In the genomic region with DNA sequence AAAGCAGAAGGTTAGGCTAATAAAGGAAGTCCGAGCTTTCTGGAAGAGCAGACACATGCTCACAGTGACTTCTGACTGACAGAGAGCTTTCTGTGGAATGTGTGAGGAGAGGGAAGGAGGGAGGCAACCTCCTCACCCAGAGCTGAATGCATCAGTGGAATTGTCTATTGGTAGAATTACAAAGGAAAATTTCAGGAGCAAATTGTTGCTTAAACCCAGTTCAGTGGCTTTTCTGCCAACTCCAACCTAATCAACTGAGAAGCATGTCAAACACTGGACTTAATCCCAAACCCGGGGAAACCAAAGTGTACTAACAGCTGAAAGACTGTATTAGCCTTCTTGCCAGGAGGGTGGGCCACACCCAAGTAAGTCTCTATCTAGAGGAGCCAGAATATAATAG, we compare ENCODE assay signal across 16 mouse cellular contexts. TPM values are rescaled to one million over a fixed set of nuclear protein-coding genes. Genes with fewer than 3 reads are reported as not detected.
DNase-seq lines count a peak whose midpoint lies in the region; ATAC-seq and TF ChIP-seq lines count a peak whose summit lies in the region.
"Had no signal": no experiment of that assay in that cellular context is flagged by ENCODE, and none has a peak within 500 bp of the region (broad histone marks: within the 10 kb centered on the region; RNA-seq: fewer than 3 reads in every experiment).

No protein-coding gene starts in this region.

- no peak for TF ChIP-seq CTCF in kidney, postnatal 0 days (IDR thresholded peaks at IDR 0.05; ENCODE audit: low read depth)
- no peak for TF ChIP-seq CTCF in liver, postnatal 0 days (IDR thresholded peaks at IDR 0.05; ENCODE audit: low read depth)

- no peaks in the 10 kb centered on the region for H3K27me3 ChIP-seq in kidney, postnatal 0 days (ENCODE audit: insufficient read depth, low read length)
- no peaks in the 10 kb centered on the region for H3K27me3 ChIP-seq in limb, embryonic 13.5 days
- no peaks in the 10 kb centered on the region for H3K27me3 ChIP-seq in liver, postnatal 0 days (ENCODE audit: insufficient read depth, low read length)
- H3K27me3 ChIP-seq: neural tube, embryonic 13.5 days had no signal

- H3K4me1 ChIP-seq in kidney, postnatal 0 days (replicated peaks; ENCODE audit: insufficient read depth, low read length) = no peaks in the 10 kb centered on the region
- peaks cover 13% of the 10 kb centered on the region for H3K4me1 ChIP-seq in limb, embryonic 13.5 days
- peaks cover 5% of the 10 kb centered on the region; the same call in 1 of the 2 replicates for H3K4me1 ChIP-seq in liver, postnatal 0 days (ENCODE audit: insufficient read depth)
- H3K4me1 ChIP-seq: liver, embryonic 12.5 days; neural tube, embryonic 13.5 days had no signal

- H3K9ac ChIP-seq in kidney, postnatal 0 days (ENCODE audit: low read depth, low read length) = no peak overlapping the region
- H3K9ac ChIP-seq in limb, embryonic 13.5 days = no peak overlapping the region
- H3K9ac ChIP-seq in liver, postnatal 0 days (replicated peaks) = no peak overlapping the region
- H3K9ac ChIP-seq: liver, embryonic 12.5 days; neural tube, embryonic 13.5 days had no signal

- peak overlapping the region; percentile 3; the same call in 1 of the 2 replicates for H3K27ac ChIP-seq in kidney, postnatal 0 days
- peak overlapping the region; percentile 39; the same call in 1 of the 2 replicates for H3K27ac ChIP-seq in limb, embryonic 13.5 days
- H3K27ac ChIP-seq in liver, postnatal 0 days (ENCODE audit: low read depth) = no peak overlapping the region
- H3K27ac ChIP-seq: forebrain, embryonic 10.5 days; hindbrain, postnatal 0 days; liver, embryonic 12.5 days; macrophage; neural tube, embryonic 13.5 days had no signal

- no peak overlapping the region for H3K4me2 ChIP-seq in kidney, postnatal 0 days (ENCODE audit: low read length)
- H3K4me2 ChIP-seq in limb, embryonic 13.5 days (replicated peaks) = no peak overlapping the region
- no peak overlapping the region for H3K4me2 ChIP-seq in liver, postnatal 0 days (ENCODE audit: low read depth, low read length)
- H3K4me2 ChIP-seq: liver, embryonic 12.5 days; neural tube, embryonic 13.5 days had no signal

- no peak overlapping the region for H3K4me3 ChIP-seq in kidney, postnatal 0 days (replicated peaks; ENCODE audit: low read depth, low read length)
- no peak overlapping the region for H3K4me3 ChIP-seq in limb, embryonic 13.5 days
- no peak overlapping the region for H3K4me3 ChIP-seq in liver, postnatal 0 days (ENCODE audit: low read depth, low read length)
- H3K4me3 ChIP-seq: forebrain, embryonic 10.5 days; liver, embryonic 12.5 days; neural tube, embryonic 13.5 days had no signal

- 43% methylated on average over 2 of the region's 2 CpGs for WGBS in kidney, postnatal 0 days
- WGBS in limb, embryonic 13.5 days = 41% methylated on average over 2 of the region's 2 CpGs
- 52% methylated on average over 2 of the region's 2 CpGs for WGBS in liver, postnatal 0 days (ENCODE audit: insufficient replicate concordance)

- intact Hi-C loops in gastrocnemius, postnatal 14 days (cut with DNase I; ENCODE audit: low total_unique reads) = no loop called here

- DNase-seq in gastrocnemius, adult 18-20 months (ENCODE audit: low spot score) = peak; percentile 25
- no peak for DNase-seq in gastrocnemius, postnatal 14 days
- DNase-seq in kidney, postnatal 0 days (ENCODE audit: low spot score) = peak; percentile 29
- no peak for DNase-seq in kidney, adult 9 months
- peak; percentile 58 for DNase-seq in adipocyte (ENCODE audit: low spot score)
- no peak for DNase-seq in spleen, adult 12 weeks (ENCODE audit: low spot score)
- no peak for DNase-seq in liver, postnatal 0 days
- DNase-seq: cerebellum, adult 9-10 months; thymus, postnatal 36 days had no signal

- TF ChIP-seq EP300 in liver, postnatal 0 days (IDR thresholded peaks at IDR 0.05; ENCODE audit: low read depth) = no peak

- H3K9me3 ChIP-seq in kidney, postnatal 0 days (replicated peaks; ENCODE audit: low read length) = no peaks in the 10 kb centered on the region
- H3K9me3 ChIP-seq in limb, embryonic 13.5 days = no peaks in the 10 kb centered on the region
- H3K9me3 ChIP-seq in liver, postnatal 0 days (ENCODE audit: low read length) = no peaks in the 10 kb centered on the region
- H3K9me3 ChIP-seq: forebrain, embryonic 10.5 days; liver, embryonic 12.5 days; neural tube, embryonic 13.5 days had no signal

- ATAC-seq in kidney, postnatal 0 days (replicated peaks; ENCODE audit: low FRiP score, low read depth) = no peak
- ATAC-seq in limb, embryonic 13.5 days (ENCODE audit: low FRiP score, low read depth) = no peak
- ATAC-seq in liver, postnatal 0 days = no peak
- ATAC-seq: hindbrain, postnatal 0 days; liver, embryonic 12.5 days; midbrain, embryonic 16.5 days had no signal

- H3K36me3 ChIP-seq in kidney, postnatal 0 days (ENCODE audit: insufficient read depth, low read length) = no peaks in the 10 kb centered on the region
- H3K36me3 ChIP-seq in limb, embryonic 13.5 days = no peaks in the 10 kb centered on the region
- no peaks in the 10 kb centered on the region for H3K36me3 ChIP-seq in liver, postnatal 0 days (replicated peaks; ENCODE audit: insufficient read depth, low read length)
- H3K36me3 ChIP-seq: forebrain, embryonic 10.5 days; liver, embryonic 12.5 days; neural tube, embryonic 13.5 days had no signal

RNA-seq across cellular contexts. Expression of a gene that starts 36.9 kb away (rescaled TPM):
- total RNA-seq in gastrocnemius, adult 18-20 months (2021) = 1 to 10 TPM; 5.5 to 5.8 TPM
- total RNA-seq in gastrocnemius, postnatal 14 days (2021) = 10 to 100 TPM in 1 of 2 experiments, 1 to 10 TPM in 1; 6.3 to 12.5 TPM
- polyA plus RNA-seq in kidney, postnatal 0 days (2015; fragmentation: Nextera tagmentation; extraction: Ambion mirVana) = 4.6 TPM in 2 replicates
- 5.6 and 5.7 TPM in 2 replicates for polyA plus RNA-seq in limb, embryonic 13.5 days (2015; fragmentation: Nextera tagmentation; extraction: Ambion mirVana)
- 1.8 TPM in 2 replicates for polyA plus RNA-seq in liver, postnatal 0 days (2015; fragmentation: Nextera tagmentation; extraction: Ambion mirVana)

Comparison
In these comparisons a context has a peak if more than half of its experiments do, and no peak if none do; other contexts are left out.
1. DNase-seq: peak in gastrocnemius, adult 18-20 months (single experiment), kidney, postnatal 0 days (single experiment) and adipocyte (single experiment); none in gastrocnemius, postnatal 14 days (single experiment), kidney, adult 9 months (single experiment), spleen, adult 12 weeks (single experiment) and liver, postnatal 0 days (single experiment).